Mouse (Mus musculus): ENCODE measurements around the gene Cabp2.

- TF ChIP-seq CTCF (IDR thresholded peaks at IDR 0.05; ENCODE audit: low read depth) (peak; percentile 40; the same call in 1 of the 2 replicates), EP300 (IDR thresholded peaks at IDR 0.05; ENCODE audit: low read depth) (no peak)
Observed at GRCm38 (mm10) chr19:4122411-4123370, 41.3 kb downstream of the Cabp2 start.
